Mouse (Mus musculus) CH12.LX (cell line): ENCODE data around the gene Tinf2.

ENCODE experiments used
- BHLHE40 ChIP-seq: IDR thresholded peaks from 2 replicates; pipeline ENCODE4 v1.6.1; 2011; ENCODE audit warnings: mild to moderate bottlenecking, low read depth, low read length, improper control_type of control experiment
- CTCF ChIP-seq, 2 experiments: IDR thresholded peaks in 1 of 2; conservative IDR thresholded peaks in 1 of 2; 2 replicates each; pipeline ENCODE4 v1.5.1; 2011 to 2012; ENCODE audit warnings: low read depth in 2 of 2, low read length in 2 of 2, improper control_type of control experiment in 1 of 2, inconsistent platforms in 1 of 2, mild to moderate bottlenecking in 1 of 2, moderate library complexity in 1 of 2
- HCFC1 ChIP-seq: IDR thresholded peaks from 2 replicates; pipeline ENCODE4 v1.6.1; 2012; ENCODE audit warnings: low read depth, mild to moderate bottlenecking, inconsistent platforms, low read length, improper control_type of control experiment
- MEF2A ChIP-seq: IDR thresholded peaks from 2 replicates; pipeline ENCODE4 v1.6.1; 2014; ENCODE audit warnings: low read depth, mild to moderate bottlenecking, inconsistent platforms, low read length, improper control_type of control experiment, borderline replicate concordance
- POLR2A ChIP-seq: IDR thresholded peaks from 2 replicates; pipeline ENCODE4 v1.6.1; 2011; ENCODE audit warnings: low read depth, mild to moderate bottlenecking, improper control_type of control experiment, low read length
- POLR2AphosphoS2 ChIP-seq: IDR thresholded peaks from 2 replicates; pipeline ENCODE4 v1.6.1; 2011; ENCODE audit warnings: low read depth, low read length, improper control_type of control experiment
- USF1 ChIP-seq: IDR thresholded peaks from 2 replicates; pipeline ENCODE4 v1.6.1; 2014; ENCODE audit warnings: low read depth, mild to moderate bottlenecking, inconsistent platforms, low read length, improper control_type of control experiment
- ZC3H11A ChIP-seq: IDR thresholded peaks from 2 replicates; pipeline ENCODE4 v1.6.1; 2012; ENCODE audit warnings: low read depth, mild to moderate bottlenecking, inconsistent platforms, low read length, improper control_type of control experiment

DNA sequence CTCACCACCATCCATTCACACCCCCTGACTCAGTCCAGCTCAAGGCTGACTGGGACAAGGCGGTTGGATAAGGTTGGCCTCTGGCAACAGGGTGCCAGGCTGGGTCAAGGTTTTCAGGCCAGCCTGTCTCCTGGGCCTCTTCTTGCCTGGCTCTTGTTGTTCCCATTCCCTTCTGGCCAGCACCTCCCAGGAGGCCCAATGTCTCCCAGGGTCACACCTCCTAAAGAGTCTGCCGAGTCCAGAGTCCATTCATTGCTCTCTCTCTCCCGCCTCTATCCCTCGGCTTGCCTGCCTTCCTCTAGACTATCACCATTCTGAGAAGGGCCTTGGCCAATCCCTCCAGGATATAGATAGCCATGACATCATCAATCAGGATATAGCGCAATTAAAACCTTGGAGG, 23.6 kb downstream of the Tinf2 start:
- no peak for TF ChIP-seq CTCF (conservative IDR thresholded peaks at IDR 0.05 in 1 of 2, IDR thresholded peaks at IDR 0.05 in 1 of 2; ENCODE audit: low read depth in 2 of 2, low read length in 2 of 2)
- TF ChIP-seq BHLHE40: no peak
- TF ChIP-seq HCFC1: no peak
- no peak for TF ChIP-seq POLR2A
- no peak for TF ChIP-seq POLR2AphosphoS2
- no peak for TF ChIP-seq USF1
- TF ChIP-seq MEF2A: no peak
- no peak for TF ChIP-seq ZC3H11A
